Mouse (Mus musculus) left cerebral cortex, postnatal 25 days (tissue): ENCODE results near the gene Upf2. TPM values are rescaled to one million over a fixed set of nuclear protein-coding genes. Genes with fewer than 3 reads are reported as not detected.

Experiments used
- DNase-seq, 2 experiments: peaks; one replicate each; pipeline ENCODE4 v3.0.0; 2022; ENCODE audit warnings: low spot score in 2 of 2, mixed read lengths in 1 of 2
- intact Hi-C: fragments of 180-260 bp; cut with DNase I; formaldehyde crosslinking; loops from one replicate; pipeline ENCODE4 v1.15.1; 2025
- total RNA-seq, 2 experiments: library from RNA; stranded (reverse); gene quantifications; 2 replicates each; pipeline ENCODE4 v1.2.3; 2021

Upf2 gene
- total RNA-seq, 2 experiments from 2014 or later, result 32.2 to 38.0 TPM

- intact Hi-C loops, result no loop called here
- DNase-seq, result no peak
These were observed 148.9 kb downstream of the Upf2 start for GRCm38 (mm10) chr2:6100027-6100749.

- no peak for DNase-seq
- intact Hi-C loops, result no loop called here
These were observed 149.5 kb downstream of the Upf2 start for GRCm38 (mm10) chr2:6100755-6101154.

GRCm38 (mm10) chr2:6105437-6105836 lies 154.2 kb downstream of the Upf2 start:
- DNase-seq, result no peak
- intact Hi-C loops, result no loop called here

Other genes starting within 250 kb of the Upf2 start
- 100 to 1,000 TPM; 115 to 116 TPM for gene Camk1d, start 237.0 kb upstream of the Upf2 start, total RNA-seq
- 10 to 100 TPM; 23.8 to 25.7 TPM for gene Nudt5, start 106.5 kb upstream of the Upf2 start, total RNA-seq
- gene Cdc123, start 106.3 kb upstream of the Upf2 start, total RNA-seq, result 100 to 1,000 TPM; 137 to 140 TPM
- 1 to 10 TPM; 1.4 to 2.5 TPM for gene Gm13199, start 88.5 kb upstream of the Upf2 start, total RNA-seq
- 100 to 1,000 TPM; 102 to 107 TPM for gene Sec61a2, start 56.0 kb upstream of the Upf2 start, total RNA-seq
- gene Dhtkd1, start 8.7 kb upstream of the Upf2 start, total RNA-seq, result 1 to 10 TPM; 5.5 to 9.7 TPM
- gene Proser2, start 178.7 kb downstream of the Upf2 start, total RNA-seq, result 1 to 10 TPM; 3.0 to 3.5 TPM